Mouse (Mus musculus): ENCODE data around the gene Man1c1. TPM values are rescaled to one million over a fixed set of nuclear protein-coding genes. Genes with fewer than 3 reads are reported as not detected.

Man1c1 gene
- polyA plus RNA-seq, 1 experiment from 2014 or later, result 4.4 TPM

DNA sequence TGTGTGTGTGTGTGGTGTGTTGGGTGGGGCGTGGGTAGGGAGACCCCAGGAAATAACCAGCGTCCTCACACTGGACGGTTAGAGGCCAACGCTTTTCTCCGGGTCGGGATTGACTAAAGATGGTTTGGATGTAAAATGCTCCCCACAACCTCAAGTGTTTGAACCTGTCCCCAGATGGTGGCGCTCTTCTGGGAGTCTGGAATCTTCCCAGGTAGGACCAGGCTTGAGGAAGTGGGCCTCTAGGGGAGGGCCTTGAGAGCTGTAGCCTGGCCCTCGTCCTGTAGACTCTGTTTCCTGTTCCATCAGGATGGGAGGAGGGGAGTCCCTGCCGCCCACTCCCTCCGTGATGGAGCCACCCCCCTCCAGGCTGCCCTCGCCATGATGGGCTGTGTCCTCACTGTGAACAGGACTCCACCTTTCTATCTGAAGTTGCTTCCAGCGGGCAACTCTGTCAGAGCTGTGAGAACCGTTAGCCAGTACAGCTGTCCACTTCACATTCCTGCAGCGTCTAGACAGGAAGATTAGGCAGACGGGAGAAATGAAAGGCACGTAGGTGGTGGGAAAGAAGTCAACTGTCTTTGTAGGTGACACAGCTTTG is 91.9 kb downstream of the Man1c1 start:
- Histone ChIP-seq H3K4me1 (ENCODE audit: control insufficient read depth, insufficient read depth, low read length) (peaks cover 15% of the 10 kb centered on the region; the same call in 1 of the 2 replicates), H3K27ac (ENCODE audit: low read length) (peak overlapping the region; percentile 46), H3K9me3 (replicated peaks; ENCODE audit: control insufficient read depth, low read length) (0 out of 2 replicates have a peak, but pooled peaks cover 2% of the 10 kb centered on the region), H3K27me3 (ENCODE audit: control insufficient read depth, insufficient read depth, low read length) (no peaks in the 10 kb centered on the region), H3K36me3 (ENCODE audit: control insufficient read depth, insufficient read depth) (no peaks in the 10 kb centered on the region), H3K9ac (ENCODE audit: low read length) (no peak overlapping the region; the same call in 1 of the 2 replicates), H3K4me2 (ENCODE audit: low read depth, low read length) (peak overlapping the region; percentile 12), H3K4me3 (ENCODE audit: low read length) (no peak overlapping the region)
- peak; percentile 87 for ATAC-seq (replicated peaks; ENCODE audit: extremely low read depth, insufficient read depth, low FRiP score)
- WGBS, result 38% methylated on average over 16 of the region's 16 CpGs

DNA sequence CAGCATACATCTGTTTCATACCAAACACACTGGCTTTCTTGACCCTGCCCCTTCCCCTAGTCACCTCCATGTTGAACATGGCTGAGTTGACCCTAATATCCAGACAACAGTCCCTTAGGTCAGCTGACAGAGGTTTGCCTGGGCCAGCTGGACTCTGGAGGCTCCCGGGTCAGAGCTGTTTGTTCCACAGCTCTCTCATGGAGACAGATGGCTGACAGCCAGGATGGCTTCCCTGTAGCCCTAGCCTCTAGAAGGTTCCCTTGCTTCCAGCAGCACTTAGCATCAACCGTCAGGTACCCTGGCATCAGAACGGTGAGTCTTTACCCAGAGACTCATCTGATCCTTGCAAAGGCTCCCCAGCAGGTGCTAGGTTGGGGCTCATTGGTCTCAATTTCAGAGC is 93.5 kb downstream of the Man1c1 start:
- Histone ChIP-seq H3K27ac (ENCODE audit: low read length) (no peak overlapping the region), H3K27me3 (ENCODE audit: control insufficient read depth, insufficient read depth, low read length) (no peaks in the 10 kb centered on the region), H3K4me3 (ENCODE audit: low read length) (no peak overlapping the region), H3K4me2 (ENCODE audit: low read depth, low read length) (no peak overlapping the region), H3K36me3 (ENCODE audit: control insufficient read depth, insufficient read depth) (no peaks in the 10 kb centered on the region), H3K9me3 (replicated peaks; ENCODE audit: control insufficient read depth, low read length) (0 out of 2 replicates have a peak, but pooled peaks cover 2% of the 10 kb centered on the region), H3K9ac (ENCODE audit: low read length) (no peak overlapping the region), H3K4me1 (ENCODE audit: control insufficient read depth, insufficient read depth, low read length) (peaks cover 28% of the 10 kb centered on the region)
- no peak for ATAC-seq (replicated peaks; ENCODE audit: extremely low read depth, insufficient read depth, low FRiP score)
- 63% methylated on average over 3 of the region's 3 CpGs for WGBS

DNA sequence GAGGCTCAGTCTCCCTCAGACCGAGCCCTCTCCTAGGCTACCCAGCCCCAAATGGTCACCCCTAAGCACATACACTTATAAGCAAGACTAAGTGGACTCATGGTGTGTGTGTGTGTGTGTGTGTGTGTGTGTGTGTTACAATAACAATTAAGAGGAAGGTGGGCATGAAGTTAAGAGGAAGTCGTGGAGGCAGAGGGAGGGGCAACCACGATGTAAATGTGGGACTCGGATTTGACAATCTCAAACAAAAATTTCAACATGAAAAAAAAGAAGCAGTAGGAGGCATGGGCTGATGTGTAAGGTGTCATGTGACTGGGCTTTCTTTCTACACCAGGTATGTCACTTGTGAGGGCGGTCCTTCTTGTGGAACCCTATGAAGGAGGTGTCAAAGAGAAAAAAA is 96.4 kb downstream of the Man1c1 start:
- 0 out of 2 replicates have a peak, but pooled peaks cover 2% of the 10 kb centered on the region for H3K9me3 ChIP-seq (replicated peaks; ENCODE audit: control insufficient read depth, low read length)
- 85% methylated on average over 5 of the region's 5 CpGs for WGBS
- no peaks in the 10 kb centered on the region for H3K27me3 ChIP-seq (ENCODE audit: control insufficient read depth, insufficient read depth, low read length)
- ATAC-seq (replicated peaks; ENCODE audit: extremely low read depth, insufficient read depth, low FRiP score), result no peak
- H3K4me1 ChIP-seq (ENCODE audit: control insufficient read depth, insufficient read depth, low read length), result peaks cover 30% of the 10 kb centered on the region
- H3K27ac ChIP-seq (ENCODE audit: low read length), result no peak overlapping the region
- no peak overlapping the region for H3K4me3 ChIP-seq (ENCODE audit: low read length)
- no peaks in the 10 kb centered on the region for H3K36me3 ChIP-seq (ENCODE audit: control insufficient read depth, insufficient read depth)
- H3K4me2 ChIP-seq (ENCODE audit: low read depth, low read length), result no peak overlapping the region
- no peak overlapping the region for H3K9ac ChIP-seq (ENCODE audit: low read length)

DNA sequence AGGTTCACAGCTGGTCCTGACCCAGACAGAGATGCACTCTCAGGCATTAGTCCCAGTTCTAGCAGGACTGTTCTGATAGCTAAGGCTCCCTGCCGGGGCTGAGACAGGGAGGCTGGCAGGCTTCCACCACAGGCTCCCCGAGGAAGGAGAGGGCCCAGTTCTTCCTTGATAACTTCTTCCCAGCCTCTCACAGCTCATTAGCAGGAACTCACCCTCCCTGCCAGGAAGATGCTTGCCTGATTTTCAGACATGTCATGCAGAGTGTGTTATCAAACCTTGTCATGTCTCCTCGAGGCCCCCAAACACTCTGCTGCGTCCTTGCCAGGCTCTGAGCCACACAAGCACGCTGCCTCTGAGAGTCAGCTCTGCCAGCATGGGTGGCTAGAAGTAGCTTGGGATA is 98.0 kb downstream of the Man1c1 start:
- Histone ChIP-seq H3K9me3 (replicated peaks; ENCODE audit: control insufficient read depth, low read length) (0 out of 2 replicates have a peak, but pooled peaks cover 2% of the 10 kb centered on the region), H3K4me3 (ENCODE audit: low read length) (no peak overlapping the region), H3K27ac (ENCODE audit: low read length) (peak overlapping the region; percentile 54), H3K36me3 (ENCODE audit: control insufficient read depth, insufficient read depth) (no peaks in the 10 kb centered on the region), H3K9ac (ENCODE audit: low read length) (peak overlapping the region; percentile 21; the same call in 1 of the 2 replicates), H3K4me1 (ENCODE audit: control insufficient read depth, insufficient read depth, low read length) (peaks cover 29% of the 10 kb centered on the region), H3K4me2 (ENCODE audit: low read depth, low read length) (0 out of 2 replicates have a peak overlapping the region, but pooled peaks have one; percentile 14), H3K27me3 (ENCODE audit: control insufficient read depth, insufficient read depth, low read length) (no peaks in the 10 kb centered on the region)
- ATAC-seq (replicated peaks; ENCODE audit: extremely low read depth, insufficient read depth, low FRiP score), result peak; percentile 30
- WGBS, result 16% methylated on average over 5 of the region's 5 CpGs

DNA sequence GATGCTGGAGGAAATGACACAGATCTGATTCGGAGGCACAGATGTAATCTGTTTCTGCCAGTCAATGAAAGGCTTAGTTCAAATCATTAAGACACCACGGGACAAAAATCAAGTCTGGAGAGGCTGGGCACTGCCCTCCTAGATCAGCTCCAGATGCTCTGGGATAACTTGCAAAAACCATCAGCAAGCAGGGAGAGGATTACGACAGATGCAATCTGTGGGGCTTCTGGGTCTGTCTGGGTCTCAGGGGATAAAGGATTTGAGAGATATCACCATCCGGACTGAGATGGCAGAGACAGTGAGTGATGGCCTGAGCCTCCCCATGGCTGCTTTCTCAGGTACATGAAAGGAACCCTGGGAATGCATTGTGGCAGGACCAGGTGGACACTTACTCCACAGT is 99.6 kb downstream of the Man1c1 start:
- Histone ChIP-seq H3K4me3 (ENCODE audit: low read length) (no peak overlapping the region), H3K36me3 (ENCODE audit: control insufficient read depth, insufficient read depth) (no peaks in the 10 kb centered on the region), H3K27me3 (ENCODE audit: control insufficient read depth, insufficient read depth, low read length) (no peaks in the 10 kb centered on the region), H3K9me3 (replicated peaks; ENCODE audit: control insufficient read depth, low read length) (no peaks in the 10 kb centered on the region), H3K4me2 (ENCODE audit: low read depth, low read length) (no peak overlapping the region), H3K9ac (ENCODE audit: low read length) (no peak overlapping the region), H3K4me1 (ENCODE audit: control insufficient read depth, insufficient read depth, low read length) (peaks cover 29% of the 10 kb centered on the region), H3K27ac (ENCODE audit: low read length) (no peak overlapping the region)
- WGBS, result 74% methylated on average over 4 of the region's 4 CpGs
- ATAC-seq (replicated peaks; ENCODE audit: extremely low read depth, insufficient read depth, low FRiP score), result no peak

DNA sequence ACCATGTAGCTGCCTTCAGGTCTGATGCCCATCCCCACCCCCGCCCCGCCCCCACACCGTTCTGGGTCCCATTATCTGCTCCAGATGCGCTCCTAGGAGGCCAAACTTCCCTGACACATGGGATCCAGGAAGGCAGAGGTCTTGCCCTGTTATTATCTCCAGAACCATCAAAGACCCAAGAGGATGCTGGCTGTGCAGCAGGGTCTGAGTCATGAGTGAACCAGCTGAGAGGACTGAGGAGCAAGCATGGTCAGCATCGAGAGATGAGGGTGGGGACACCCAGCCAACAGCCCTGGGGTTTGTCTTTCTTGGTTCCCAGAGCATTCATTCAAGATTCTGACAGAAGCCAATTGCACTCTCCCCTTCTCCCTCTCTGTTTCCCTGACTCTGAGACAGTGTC is 100.5 kb downstream of the Man1c1 start:
- Histone ChIP-seq H3K4me3 (ENCODE audit: low read length) (no peak overlapping the region), H3K27ac (ENCODE audit: low read length) (no peak overlapping the region), H3K9me3 (replicated peaks; ENCODE audit: control insufficient read depth, low read length) (no peaks in the 10 kb centered on the region), H3K36me3 (ENCODE audit: control insufficient read depth, insufficient read depth) (no peaks in the 10 kb centered on the region), H3K4me1 (ENCODE audit: control insufficient read depth, insufficient read depth, low read length) (peaks cover 29% of the 10 kb centered on the region), H3K9ac (ENCODE audit: low read length) (no peak overlapping the region), H3K4me2 (ENCODE audit: low read depth, low read length) (no peak overlapping the region), H3K27me3 (ENCODE audit: control insufficient read depth, insufficient read depth, low read length) (no peaks in the 10 kb centered on the region)
- ATAC-seq (replicated peaks; ENCODE audit: extremely low read depth, insufficient read depth, low FRiP score), result no peak
- 38% methylated on average over 5 of the region's 5 CpGs for WGBS

DNA sequence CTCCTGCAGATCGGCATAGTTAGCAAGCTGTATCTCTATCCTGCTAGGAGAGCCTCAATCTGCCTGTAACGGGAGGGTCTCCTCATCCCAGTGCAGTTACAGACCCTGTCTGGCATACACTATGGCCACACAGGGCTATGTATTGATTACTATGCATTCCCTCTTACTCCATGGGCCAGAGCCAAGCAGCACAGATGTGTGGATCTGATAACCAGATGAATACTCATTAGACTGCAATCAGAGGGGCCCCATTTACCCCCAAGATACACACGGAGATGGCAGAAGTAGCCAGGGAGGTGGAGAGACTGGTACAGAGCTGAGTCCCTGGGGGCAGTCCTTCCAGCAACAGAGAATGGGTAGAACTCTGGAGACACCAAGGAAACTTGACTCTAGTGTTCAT is 101.5 kb downstream of the Man1c1 start:
- Histone ChIP-seq H3K9ac (ENCODE audit: low read length) (no peak overlapping the region), H3K4me3 (ENCODE audit: low read length) (no peak overlapping the region), H3K4me1 (ENCODE audit: control insufficient read depth, insufficient read depth, low read length) (peaks cover 29% of the 10 kb centered on the region), H3K9me3 (replicated peaks; ENCODE audit: control insufficient read depth, low read length) (no peaks in the 10 kb centered on the region), H3K27ac (ENCODE audit: low read length) (no peak overlapping the region), H3K27me3 (ENCODE audit: control insufficient read depth, insufficient read depth, low read length) (no peaks in the 10 kb centered on the region), H3K36me3 (ENCODE audit: control insufficient read depth, insufficient read depth) (no peaks in the 10 kb centered on the region), H3K4me2 (ENCODE audit: low read depth, low read length) (no peak overlapping the region)
- no peak for ATAC-seq (replicated peaks; ENCODE audit: extremely low read depth, insufficient read depth, low FRiP score)
- WGBS, result 58% methylated on average over 3 of the region's 3 CpGs

DNA sequence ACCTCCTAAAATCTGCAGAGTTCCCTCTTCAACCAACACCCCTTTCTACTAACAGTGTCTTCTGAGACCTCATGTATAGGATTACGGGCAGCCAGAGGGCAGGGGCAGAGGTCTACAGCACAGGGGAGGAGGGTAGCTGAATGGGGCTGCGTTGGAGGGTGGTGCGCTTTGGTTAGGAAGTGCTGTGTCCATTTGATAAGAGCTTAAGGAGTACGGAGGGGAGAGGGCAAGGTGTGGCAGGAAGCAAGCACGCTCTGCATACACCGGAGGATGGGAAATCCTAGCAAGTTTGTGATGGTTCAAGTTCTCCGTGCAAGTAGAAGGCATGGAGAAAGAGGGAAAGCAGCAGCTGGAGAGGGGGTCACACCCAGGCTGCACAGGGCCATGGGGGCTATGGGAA is 102.1 kb downstream of the Man1c1 start:
- Histone ChIP-seq H3K9ac (ENCODE audit: low read length) (no peak overlapping the region), H3K4me2 (ENCODE audit: low read depth, low read length) (no peak overlapping the region), H3K27ac (ENCODE audit: low read length) (no peak overlapping the region), H3K4me1 (ENCODE audit: control insufficient read depth, insufficient read depth, low read length) (peaks cover 34% of the 10 kb centered on the region), H3K36me3 (ENCODE audit: control insufficient read depth, insufficient read depth) (no peaks in the 10 kb centered on the region), H3K4me3 (ENCODE audit: low read length) (no peak overlapping the region), H3K27me3 (ENCODE audit: control insufficient read depth, insufficient read depth, low read length) (no peaks in the 10 kb centered on the region), H3K9me3 (replicated peaks; ENCODE audit: control insufficient read depth, low read length) (no peaks in the 10 kb centered on the region)
- ATAC-seq (replicated peaks; ENCODE audit: extremely low read depth, insufficient read depth, low FRiP score), result peak; percentile 50
- 45% methylated on average over 7 of the region's 7 CpGs for WGBS

DNA sequence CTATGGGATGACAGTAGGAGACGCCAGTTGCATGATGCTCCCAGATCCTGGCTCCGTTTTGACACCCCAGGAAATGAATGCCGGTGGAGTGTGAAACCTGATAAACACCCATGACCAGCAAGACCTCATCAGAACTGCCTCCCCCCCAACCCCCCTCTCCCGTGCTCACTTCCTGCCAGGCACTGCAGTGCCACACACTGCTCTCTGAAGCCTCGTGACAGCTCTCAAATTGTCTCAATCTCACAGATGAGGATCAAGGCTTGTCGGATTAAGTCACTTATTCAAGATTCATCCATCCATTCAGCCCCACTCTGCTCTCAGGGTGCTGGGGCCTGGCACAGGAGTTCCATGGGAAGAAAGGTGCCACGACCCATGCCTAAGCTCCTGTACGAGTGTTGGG is 102.7 kb downstream of the Man1c1 start:
- no peak overlapping the region for H3K27ac ChIP-seq (ENCODE audit: low read length)
- no peaks in the 10 kb centered on the region for H3K36me3 ChIP-seq (ENCODE audit: control insufficient read depth, insufficient read depth)
- 35% methylated on average over 8 of the region's 8 CpGs for WGBS
- ATAC-seq (replicated peaks; ENCODE audit: extremely low read depth, insufficient read depth, low FRiP score), result no peak
- no peak overlapping the region for H3K9ac ChIP-seq (ENCODE audit: low read length)
- H3K4me3 ChIP-seq (ENCODE audit: low read length), result no peak overlapping the region
- peaks cover 35% of the 10 kb centered on the region for H3K4me1 ChIP-seq (ENCODE audit: control insufficient read depth, insufficient read depth, low read length)
- H3K9me3 ChIP-seq (replicated peaks; ENCODE audit: control insufficient read depth, low read length), result no peaks in the 10 kb centered on the region
- no peak overlapping the region for H3K4me2 ChIP-seq (ENCODE audit: low read depth, low read length)
- H3K27me3 ChIP-seq (ENCODE audit: control insufficient read depth, insufficient read depth, low read length), result no peaks in the 10 kb centered on the region

All from heart, embryonic 16.5 days (tissue).